Mouse (Mus musculus) Muller cell, postnatal 12 days (primary cell): ENCODE results near the gene Dpp4.

ENCODE experiments used
- DNase-seq: peaks from one replicate; pipeline ENCODE4 v3.0.0-alpha.2; 2015; ENCODE audit errors: inconsistent ontology term

Dpp4 gene

GRCm38 (mm10) chr2:62412081-62412821 is at the start of gene Dpp4:
Gene Dpp4 (minus strand): TSS chr2:62412231.
- DNase-seq, result no peak

GRCm38 (mm10) chr2:62460815-62461450 is 48.9 kb upstream of the Dpp4 start:
- DNase-seq, result no peak

- no peak for DNase-seq
Measured at GRCm38 (mm10) chr2:62460231-62460710, 48.2 kb upstream of the Dpp4 start.

GRCm38 (mm10) chr2:62459241-62460174 is 47.5 kb upstream of the Dpp4 start:
- no peak for DNase-seq

- DNase-seq, result peak; percentile 25
Measured at GRCm38 (mm10) chr2:62458070-62458469, 46.0 kb upstream of the Dpp4 start.

GRCm38 (mm10) chr2:62454991-62455390 is 43.0 kb upstream of the Dpp4 start:
- no peak for DNase-seq

GRCm38 (mm10) chr2:62454033-62454432 is 42.0 kb upstream of the Dpp4 start:
- no peak for DNase-seq

GRCm38 (mm10) chr2:62450364-62450763 is 38.3 kb upstream of the Dpp4 start:
- DNase-seq, result no peak

- DNase-seq, result no peak
Measured at GRCm38 (mm10) chr2:62449692-62450346, 37.8 kb upstream of the Dpp4 start.

GRCm38 (mm10) chr2:62440802-62441544 is 28.9 kb upstream of the Dpp4 start:
- no peak for DNase-seq

GRCm38 (mm10) chr2:62440083-62440482 is 28.1 kb upstream of the Dpp4 start:
- no peak for DNase-seq

- DNase-seq, result no peak
Measured at GRCm38 (mm10) chr2:62431245-62431795, 19.3 kb upstream of the Dpp4 start.

GRCm38 (mm10) chr2:62425941-62426340 is 13.9 kb upstream of the Dpp4 start:
- DNase-seq, result peak; percentile 50

GRCm38 (mm10) chr2:62423343-62423776 is 11.3 kb upstream of the Dpp4 start:
- peak; percentile 24 for DNase-seq

- peak; percentile 30 for DNase-seq
Measured at GRCm38 (mm10) chr2:62422515-62423342, 10.7 kb upstream of the Dpp4 start.

- DNase-seq, result no peak
Measured at GRCm38 (mm10) chr2:62421229-62421628, 9.2 kb upstream of the Dpp4 start.

GRCm38 (mm10) chr2:62420045-62420444 is 8.0 kb upstream of the Dpp4 start:
- no peak for DNase-seq

- no peak for DNase-seq
Measured at GRCm38 (mm10) chr2:62417233-62417632, 5.2 kb upstream of the Dpp4 start.
